Mouse (Mus musculus): ENCODE measurements at regions not wholly inside any gene's neighbourhood (a gene's known extent, or its start where the extent isn't known, plus 50 kb on each side); places are given as distances from the start of the nearest gene placed in this dataset.

DNA sequence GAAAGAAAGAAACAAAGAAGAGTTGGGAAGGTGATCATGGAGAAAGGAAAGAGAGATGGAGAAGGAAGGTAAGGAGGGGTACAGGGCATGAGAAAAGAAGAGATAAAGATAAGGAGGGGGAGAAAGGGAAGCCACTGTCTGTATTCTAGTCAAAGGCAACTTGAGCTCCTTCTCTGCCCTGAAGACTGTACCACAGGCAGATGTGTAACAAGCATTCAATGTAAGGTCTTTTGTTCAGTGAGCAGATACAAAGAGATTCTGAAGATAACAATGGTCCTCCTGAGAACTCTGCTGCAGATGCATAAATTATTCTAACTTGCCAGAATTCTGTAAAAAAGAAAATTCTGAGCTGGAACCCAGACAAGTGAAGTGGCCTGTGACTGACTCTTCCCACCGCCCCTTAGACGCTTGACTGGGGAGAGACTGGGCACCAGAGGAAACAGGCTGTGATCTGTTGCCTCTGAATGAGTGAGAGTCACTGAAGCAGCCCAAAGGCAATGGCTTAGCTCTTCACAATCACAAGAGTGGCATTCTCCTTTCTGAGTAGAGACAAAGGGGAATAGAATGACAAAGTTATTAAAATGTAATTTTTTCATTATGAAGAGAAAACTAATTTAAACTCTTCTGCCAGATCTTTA, 564.0 kb upstream of the Arpp21 start:
- H3K4me1 ChIP-seq (replicated peaks): no peaks in the 10 kb centered on the region
- no peak overlapping the region for H3K27ac ChIP-seq (replicated peaks)
- H3K36me3 ChIP-seq (replicated peaks): no peaks in the 10 kb centered on the region
- no peak overlapping the region for H3K4me3 ChIP-seq (replicated peaks)
- H3K4me2 ChIP-seq: no peak overlapping the region
- H3K9me3 ChIP-seq (replicated peaks): no peaks in the 10 kb centered on the region
- no peak overlapping the region for H3K9ac ChIP-seq
- ATAC-seq (ENCODE audit: insufficient read depth): no peak
- H3K27me3 ChIP-seq: no peaks in the 10 kb centered on the region
- WGBS (ENCODE audit: insufficient replicate concordance): 64% methylated on average over 2 of the region's 2 CpGs

DNA sequence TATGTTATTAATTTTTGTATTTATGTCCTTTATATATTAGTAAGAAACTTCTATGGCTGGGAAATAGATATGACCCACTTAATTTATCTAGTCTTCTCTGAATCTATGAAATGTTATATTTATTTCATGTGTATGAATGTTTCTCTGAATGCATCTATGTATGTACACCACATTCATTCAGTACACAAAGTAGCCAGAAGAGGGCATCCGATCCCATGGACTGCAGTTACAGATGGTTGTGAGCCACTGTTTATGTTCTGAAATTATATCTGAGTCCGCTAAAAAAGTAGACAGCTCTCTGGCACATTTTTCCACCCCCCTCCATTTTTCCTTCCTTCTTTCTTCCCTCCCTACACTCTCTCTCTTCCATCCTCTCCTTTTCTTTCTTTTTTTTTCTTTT, 557.8 kb upstream of the Arpp21 start:
- ATAC-seq (ENCODE audit: insufficient read depth): no peak
- Histone ChIP-seq H3K9me3 (replicated peaks) (no peaks in the 10 kb centered on the region), H3K4me2 (no peak overlapping the region), H3K27me3 (no peaks in the 10 kb centered on the region), H3K9ac (no peak overlapping the region), H3K36me3 (replicated peaks) (no peaks in the 10 kb centered on the region), H3K4me3 (replicated peaks) (no peak overlapping the region), H3K27ac (replicated peaks) (no peak overlapping the region), H3K4me1 (replicated peaks) (no peaks in the 10 kb centered on the region)
- 61% methylated on average over 2 of the region's 2 CpGs for WGBS (ENCODE audit: insufficient replicate concordance)

DNA sequence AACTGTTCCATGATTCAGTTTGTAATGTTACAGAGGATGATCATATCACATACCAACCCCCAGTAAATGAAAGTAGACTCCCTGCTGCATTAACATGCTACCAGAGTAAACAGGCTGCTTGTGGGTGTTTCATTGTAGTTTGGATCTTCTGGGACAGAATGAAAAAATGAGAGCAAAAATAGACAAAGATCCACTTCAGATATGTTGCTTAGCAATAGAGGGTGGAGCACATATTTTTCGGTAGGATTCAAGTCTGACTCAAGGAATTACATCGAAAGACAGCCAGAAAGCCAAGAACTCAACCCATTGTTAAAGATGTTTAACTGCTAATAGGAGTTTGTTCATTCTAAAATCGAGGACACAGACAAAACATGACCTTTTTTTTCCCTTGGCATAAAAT, 536.2 kb upstream of the Arpp21 start:
- ATAC-seq (ENCODE audit: insufficient read depth): no peak
- 52% methylated on average over 3 of the region's 3 CpGs for WGBS (ENCODE audit: insufficient replicate concordance)

DNA sequence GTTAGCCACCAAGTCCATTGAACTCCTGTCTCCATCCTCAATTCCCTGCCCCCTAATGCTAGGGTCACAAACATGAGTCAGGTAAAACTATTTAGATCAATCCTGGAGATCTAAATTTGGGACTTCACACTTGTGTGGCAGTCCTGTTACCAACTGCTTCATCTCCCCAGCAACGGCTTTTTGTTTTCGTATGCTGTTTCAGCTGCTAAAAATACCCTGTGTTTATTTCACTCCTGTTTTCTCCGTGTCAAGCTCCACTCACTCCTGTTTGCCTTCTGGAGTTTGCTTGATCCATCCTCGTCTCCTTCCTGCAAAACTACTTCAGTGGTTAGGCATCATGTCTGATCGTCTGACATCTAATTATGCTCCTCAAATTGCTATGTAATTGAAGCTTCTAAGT, 508.9 kb upstream of the Arpp21 start:
- no peaks in the 10 kb centered on the region for H3K27me3 ChIP-seq
- H3K36me3 ChIP-seq (replicated peaks): no peaks in the 10 kb centered on the region
- H3K4me2 ChIP-seq: no peak overlapping the region
- no peaks in the 10 kb centered on the region for H3K9me3 ChIP-seq (replicated peaks)
- ATAC-seq (ENCODE audit: insufficient read depth): no peak
- H3K4me3 ChIP-seq (replicated peaks): no peak overlapping the region
- 53% methylated on average over 5 of the region's 5 CpGs for WGBS (ENCODE audit: insufficient replicate concordance)
- H3K27ac ChIP-seq (replicated peaks): no peak overlapping the region
- H3K4me1 ChIP-seq (replicated peaks): no peaks in the 10 kb centered on the region
- H3K9ac ChIP-seq: no peak overlapping the region

More for the DNA sequence above, 536.2 kb upstream of the Arpp21 start:
- Histone ChIP-seq H3K9me3 (replicated peaks) (no peaks in the 10 kb centered on the region), H3K36me3 (replicated peaks) (no peaks in the 10 kb centered on the region), H3K4me3 (replicated peaks) (no peak overlapping the region), H3K27ac (replicated peaks) (no peak overlapping the region), H3K4me2 (no peak overlapping the region), H3K9ac (no peak overlapping the region), H3K4me1 (replicated peaks) (no peaks in the 10 kb centered on the region), H3K27me3 (no peaks in the 10 kb centered on the region)

DNA sequence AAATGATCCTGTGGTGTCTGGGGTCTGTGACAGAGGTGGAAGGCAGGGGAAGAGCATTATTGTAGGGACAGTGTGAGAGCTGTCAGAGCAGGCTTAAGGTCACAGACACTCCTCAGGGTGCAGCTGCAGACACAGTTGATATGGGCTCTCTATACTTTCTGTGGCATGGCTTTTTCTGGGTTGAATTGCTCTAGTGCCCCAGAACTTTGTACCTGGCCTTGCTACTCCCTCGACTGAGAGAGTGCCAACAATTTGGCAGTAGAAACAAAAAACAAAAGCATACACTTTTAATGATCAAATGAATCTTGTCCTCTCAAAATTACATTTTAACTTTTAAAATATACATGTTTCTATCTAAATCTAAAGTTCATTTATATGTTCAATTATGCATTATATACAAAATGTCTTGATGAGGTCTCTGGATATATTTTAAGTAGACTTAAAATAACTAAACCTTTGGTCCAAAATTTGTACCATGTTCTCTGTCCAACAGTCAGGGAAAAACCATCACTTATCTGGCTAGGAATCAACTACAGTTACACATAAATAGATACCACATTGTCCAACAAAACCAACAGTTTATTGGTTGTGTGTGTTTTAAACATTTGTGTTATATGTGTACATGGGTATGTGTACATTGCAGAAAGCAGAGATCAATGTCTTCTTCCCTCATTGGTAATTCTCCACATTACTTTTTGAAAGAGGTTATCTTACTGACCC, 508.3 kb upstream of the Arpp21 start:
- WGBS (ENCODE audit: insufficient replicate concordance): 26% methylated on average over 1 of the region's 1 CpGs
- no peak for ATAC-seq (ENCODE audit: insufficient read depth)
- no peak overlapping the region for H3K27ac ChIP-seq (replicated peaks)

DNA sequence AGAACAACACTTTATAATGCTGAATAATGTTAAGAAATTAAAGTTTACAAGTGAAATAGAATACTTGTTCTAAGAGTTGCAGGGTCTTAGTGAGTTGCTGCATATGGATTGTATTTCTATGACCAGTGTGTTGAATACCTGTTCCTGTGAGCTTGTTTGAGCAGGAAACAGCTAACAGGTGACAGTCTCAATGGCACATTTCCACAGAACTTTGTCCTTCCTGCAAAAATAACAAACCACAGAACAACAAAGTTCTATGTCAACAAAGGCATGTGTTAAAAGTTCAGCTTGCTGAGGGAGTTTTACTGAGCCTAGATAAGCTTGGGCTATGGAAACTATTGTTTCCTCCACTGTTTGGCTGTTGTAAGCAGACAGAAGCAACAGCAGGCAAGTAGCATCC, 500.0 kb upstream of the Arpp21 start:
- no peak for ATAC-seq (ENCODE audit: insufficient read depth)
- Histone ChIP-seq H3K27ac (replicated peaks) (no peak overlapping the region), H3K4me3 (replicated peaks) (no peak overlapping the region), H3K4me2 (no peak overlapping the region), H3K4me1 (replicated peaks) (no peaks in the 10 kb centered on the region), H3K9me3 (replicated peaks) (no peaks in the 10 kb centered on the region), H3K9ac (no peak overlapping the region), H3K36me3 (replicated peaks) (no peaks in the 10 kb centered on the region), H3K27me3 (no peaks in the 10 kb centered on the region)

More for the DNA sequence above, 508.3 kb upstream of the Arpp21 start:
- H3K4me3 ChIP-seq (replicated peaks): no peak overlapping the region
- H3K9me3 ChIP-seq (replicated peaks): no peaks in the 10 kb centered on the region
- H3K4me2 ChIP-seq: no peak overlapping the region
- H3K9ac ChIP-seq: no peak overlapping the region
- H3K4me1 ChIP-seq (replicated peaks): no peaks in the 10 kb centered on the region
- H3K27me3 ChIP-seq: no peaks in the 10 kb centered on the region
- no peaks in the 10 kb centered on the region for H3K36me3 ChIP-seq (replicated peaks)

DNA sequence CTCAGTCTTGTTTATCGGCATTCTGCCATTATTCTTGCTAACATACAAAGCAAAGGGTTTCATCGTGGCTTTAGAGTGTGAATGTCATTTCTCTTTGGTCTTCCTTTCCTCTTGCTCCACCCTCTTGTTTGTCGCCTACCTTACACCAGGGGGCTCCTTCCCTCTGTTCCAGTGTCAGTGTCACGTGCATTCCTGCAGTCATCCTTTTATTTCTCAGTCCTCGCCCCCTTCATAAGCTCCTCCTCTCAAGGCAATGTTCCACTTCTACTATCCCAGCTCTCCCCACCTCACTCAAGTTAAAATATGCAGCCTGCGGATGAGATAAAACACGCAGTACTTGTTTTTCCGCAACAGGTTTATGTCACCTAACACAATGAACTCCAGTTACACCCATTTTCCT, 489.8 kb upstream of the Arpp21 start:
- 35% methylated on average over 8 of the region's 8 CpGs for WGBS (ENCODE audit: insufficient replicate concordance)
- ATAC-seq (ENCODE audit: insufficient read depth): no peak
- H3K4me1 ChIP-seq (replicated peaks): no peaks in the 10 kb centered on the region
- no peaks in the 10 kb centered on the region for H3K9me3 ChIP-seq (replicated peaks)
- H3K4me3 ChIP-seq (replicated peaks): no peak overlapping the region
- no peak overlapping the region for H3K4me2 ChIP-seq
- no peak overlapping the region for H3K27ac ChIP-seq (replicated peaks)
- H3K27me3 ChIP-seq: no peaks in the 10 kb centered on the region
- no peaks in the 10 kb centered on the region for H3K36me3 ChIP-seq (replicated peaks)
- H3K9ac ChIP-seq: no peak overlapping the region

DNA sequence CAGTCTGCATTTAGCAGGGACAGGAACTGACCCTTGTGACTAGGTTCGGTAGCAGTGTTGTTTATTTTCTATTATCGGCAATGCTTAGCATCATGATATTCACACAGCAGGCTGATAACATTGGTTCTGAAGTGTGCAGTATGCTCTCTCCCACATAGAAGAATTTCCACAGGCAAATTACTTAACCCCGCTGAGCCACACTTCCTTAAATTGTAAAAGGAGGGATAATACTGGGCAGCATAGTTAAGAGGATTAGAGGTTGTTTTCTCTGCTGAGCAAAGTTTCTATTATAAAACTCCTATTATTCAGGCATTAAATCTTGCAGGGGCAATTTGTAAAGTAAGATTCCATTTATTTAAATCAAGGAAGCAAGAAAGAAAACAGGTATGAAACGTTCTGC, 489.4 kb upstream of the Arpp21 start:
- H3K4me2 ChIP-seq: no peak overlapping the region
- no peaks in the 10 kb centered on the region for H3K4me1 ChIP-seq (replicated peaks)
- ATAC-seq (ENCODE audit: insufficient read depth): no peak
- no peaks in the 10 kb centered on the region for H3K27me3 ChIP-seq
- no peaks in the 10 kb centered on the region for H3K9me3 ChIP-seq (replicated peaks)
- 42% methylated on average over 4 of the region's 4 CpGs for WGBS (ENCODE audit: insufficient replicate concordance)
- H3K9ac ChIP-seq: no peak overlapping the region
- H3K4me3 ChIP-seq (replicated peaks): no peak overlapping the region
- H3K27ac ChIP-seq (replicated peaks): no peak overlapping the region
- H3K36me3 ChIP-seq (replicated peaks): no peaks in the 10 kb centered on the region

DNA sequence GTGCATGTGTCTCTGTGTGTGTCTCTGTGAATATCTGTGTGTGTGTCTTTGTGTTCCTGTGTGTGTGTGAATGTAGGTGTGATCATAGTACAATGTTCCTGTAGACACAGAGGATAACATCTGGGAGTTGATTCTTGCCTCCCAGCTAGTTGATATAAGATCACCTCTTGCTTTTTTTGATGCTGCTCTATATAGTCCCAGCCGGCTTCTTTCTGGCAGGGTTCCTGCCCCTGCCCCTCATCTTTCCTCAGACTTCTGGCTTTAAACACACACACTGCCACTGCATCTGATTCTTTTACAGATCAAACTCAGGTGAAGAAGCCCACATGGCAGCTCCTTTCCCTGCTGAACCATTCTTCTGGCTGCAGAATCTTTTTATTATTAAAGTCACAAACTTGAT, 487.6 kb upstream of the Arpp21 start:
- no peak for ATAC-seq (ENCODE audit: insufficient read depth)
- 58% methylated on average over 1 of the region's 1 CpGs for WGBS (ENCODE audit: insufficient replicate concordance)
- no peaks in the 10 kb centered on the region for H3K27me3 ChIP-seq

DNA sequence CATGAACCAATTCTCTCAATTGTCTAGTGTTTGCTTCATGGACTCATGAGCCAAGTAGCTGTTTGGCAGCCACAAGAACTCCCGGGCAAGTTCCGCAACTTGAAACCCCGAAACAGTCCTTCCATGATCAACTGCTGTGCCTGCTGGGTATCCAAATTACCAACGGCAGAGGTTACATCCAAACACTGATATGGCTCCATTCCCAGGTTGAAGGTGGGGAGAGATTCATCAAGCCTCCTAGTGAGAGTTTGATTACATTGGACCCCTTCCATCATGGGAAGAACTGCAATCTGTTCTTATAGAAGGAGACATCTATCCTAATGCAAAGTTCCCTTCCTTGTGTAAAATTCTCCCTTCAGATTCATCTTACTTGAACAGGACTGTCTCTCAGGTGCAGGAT, 486.8 kb upstream of the Arpp21 start:
- no peaks in the 10 kb centered on the region for H3K4me1 ChIP-seq (replicated peaks)
- H3K4me2 ChIP-seq: no peak overlapping the region
- H3K9ac ChIP-seq: no peak overlapping the region
- no peak for ATAC-seq (ENCODE audit: insufficient read depth)
- H3K27ac ChIP-seq (replicated peaks): no peak overlapping the region
- H3K4me3 ChIP-seq (replicated peaks): no peak overlapping the region
- no peaks in the 10 kb centered on the region for H3K9me3 ChIP-seq (replicated peaks)
- H3K36me3 ChIP-seq (replicated peaks): no peaks in the 10 kb centered on the region
- 67% methylated on average over 4 of the region's 4 CpGs for WGBS (ENCODE audit: insufficient replicate concordance)
- no peaks in the 10 kb centered on the region for H3K27me3 ChIP-seq

More for the DNA sequence above, 487.6 kb upstream of the Arpp21 start:
- Histone ChIP-seq H3K4me2 (no peak overlapping the region), H3K9me3 (replicated peaks) (no peaks in the 10 kb centered on the region), H3K9ac (no peak overlapping the region), H3K4me3 (replicated peaks) (no peak overlapping the region), H3K36me3 (replicated peaks) (no peaks in the 10 kb centered on the region), H3K4me1 (replicated peaks) (no peaks in the 10 kb centered on the region), H3K27ac (replicated peaks) (no peak overlapping the region)

DNA sequence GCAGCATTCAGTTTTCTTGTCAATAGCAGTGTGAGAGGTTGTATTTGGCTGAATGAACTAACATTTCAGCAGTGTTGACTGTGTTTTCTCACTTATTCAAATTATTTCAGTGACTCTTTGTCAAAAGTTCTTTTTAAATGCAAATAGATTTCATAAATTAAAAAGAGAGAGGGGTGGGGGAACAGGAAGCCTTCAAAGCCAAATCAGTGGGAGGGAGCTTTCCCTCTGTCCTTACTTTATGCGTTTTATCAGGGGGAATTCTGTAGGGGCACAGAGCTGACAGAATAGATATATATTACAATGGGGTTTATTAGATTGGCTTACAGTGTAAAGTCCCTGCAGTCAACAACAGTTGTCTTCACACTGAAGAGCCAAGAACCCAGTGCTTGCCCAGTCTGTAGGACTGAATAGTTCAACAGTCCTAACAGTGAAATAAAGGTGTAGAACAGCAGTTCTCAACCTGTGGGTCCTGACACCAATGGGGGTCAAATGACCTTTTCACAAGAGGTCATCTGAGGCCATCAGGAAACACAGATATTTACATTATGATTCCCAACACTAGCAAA, 479.5 kb upstream of the Arpp21 start:
- WGBS (ENCODE audit: insufficient replicate concordance): 37% methylated on average over 1 of the region's 1 CpGs
- Histone ChIP-seq H3K4me3 (replicated peaks) (no peak overlapping the region), H3K27me3 (no peaks in the 10 kb centered on the region), H3K4me2 (no peak overlapping the region), H3K9me3 (replicated peaks) (no peaks in the 10 kb centered on the region), H3K9ac (no peak overlapping the region), H3K27ac (replicated peaks) (no peak overlapping the region), H3K36me3 (replicated peaks) (no peaks in the 10 kb centered on the region), H3K4me1 (replicated peaks) (no peaks in the 10 kb centered on the region)
- ATAC-seq (ENCODE audit: insufficient read depth): no peak
